Mouse (Mus musculus) spleen, adult 2 months (tissue): Measurements from ENCODE around the gene Sclt1. TPM values are rescaled to one million over a fixed set of nuclear protein-coding genes. Genes with fewer than 3 reads are reported as not detected.
"Not testable (repeated sequence)": the region's sequence is repeated elsewhere in the genome, so short reads cannot be mapped to it uniquely, and the experiment has no call there.

Source experiments
- DNase-seq, 2 experiments: peaks; one replicate each; pipeline versions ENCODE4 v3.0.0 to v3.0.0-alpha.2; 2012 to 2021; ENCODE audit warnings: low spot score in 2 of 2, low read depth in 1 of 2
- H3K27ac ChIP-seq: fragments of 200-500 bp; 2 replicates; pipeline ENCODE4 v1.5.1; 2012; ENCODE audit warnings: low read length, inconsistent platforms; ENCODE audit not compliant: insufficient read depth
- H3K27me3 ChIP-seq: fragments of 200-500 bp; 2 replicates; pipeline ENCODE4 v1.6.1; 2012; ENCODE audit warnings: mild to moderate bottlenecking, moderate library complexity, low read length, inconsistent platforms; ENCODE audit not compliant: control insufficient read depth, insufficient read depth
- H3K36me3 ChIP-seq: fragments of 200-500 bp; 2 replicates; pipeline ENCODE4 v1.6.1; 2012; ENCODE audit warnings: mild to moderate bottlenecking, low read length, inconsistent platforms; ENCODE audit not compliant: control insufficient read depth, insufficient read depth
- H3K4me1 ChIP-seq: fragments of 200-500 bp; 2 replicates; pipeline ENCODE4 v1.6.1; 2011; ENCODE audit warnings: inconsistent platforms; ENCODE audit not compliant: control insufficient read depth, insufficient read depth, insufficient read length
- H3K4me3 ChIP-seq: fragments of 200-500 bp; 2 replicates; pipeline ENCODE4 v1.5.1; 2011; ENCODE audit warnings: mild to moderate bottlenecking, inconsistent platforms; ENCODE audit not compliant: insufficient read depth, insufficient read length; ENCODE audit errors: extremely low read depth
- CTCF ChIP-seq: fragments of 200-500 bp; IDR thresholded peaks from 2 replicates; pipeline ENCODE4 v1.5.1; 2011; ENCODE audit warnings: mild to moderate bottlenecking, inconsistent platforms; ENCODE audit not compliant: insufficient read depth, insufficient read length, insufficient replicate concordance; ENCODE audit errors: extremely low read depth
- POLR2A ChIP-seq: fragments of 200-500 bp; IDR thresholded peaks from 2 replicates; pipeline ENCODE4 v1.6.1; 2011; ENCODE audit warnings: low read depth, low read length, inconsistent platforms
- WGBS: fragments of 180-500 bp; shearing (Covaris S2); methylation state at CpG from one replicate; pipeline ENCODE4 v1.1.7; 2018; 5-methylcytosine and 5-hydroxymethylcytosine counted together
- polyA plus RNA-seq: library from polyadenylated mRNA; depleted of rRNA; stranded (reverse); fragments of >200 nt; gene quantifications from 2 replicates; pipeline ENCODE4 v1.2.3, GENCODE M21; 2012

Sclt1 gene
- polyA plus RNA-seq, 1 experiment = 4.0 TPM

- no peak for DNase-seq
- Histone ChIP-seq H3K4me3 (no peak overlapping the region), H3K4me1 (no peaks in the 10 kb centered on the region), H3K36me3 (no peaks in the 10 kb centered on the region), H3K27me3 (no peaks in the 10 kb centered on the region), H3K27ac (no peak overlapping the region)
- TF ChIP-seq POLR2A = no peak
- no peak for TF ChIP-seq CTCF
- 95% methylated on average over 4 of the region's 4 CpGs for WGBS
These were observed 49.7 kb downstream of the Sclt1 start for GRCm38 (mm10) chr3:41692440-41693142.

DNA sequence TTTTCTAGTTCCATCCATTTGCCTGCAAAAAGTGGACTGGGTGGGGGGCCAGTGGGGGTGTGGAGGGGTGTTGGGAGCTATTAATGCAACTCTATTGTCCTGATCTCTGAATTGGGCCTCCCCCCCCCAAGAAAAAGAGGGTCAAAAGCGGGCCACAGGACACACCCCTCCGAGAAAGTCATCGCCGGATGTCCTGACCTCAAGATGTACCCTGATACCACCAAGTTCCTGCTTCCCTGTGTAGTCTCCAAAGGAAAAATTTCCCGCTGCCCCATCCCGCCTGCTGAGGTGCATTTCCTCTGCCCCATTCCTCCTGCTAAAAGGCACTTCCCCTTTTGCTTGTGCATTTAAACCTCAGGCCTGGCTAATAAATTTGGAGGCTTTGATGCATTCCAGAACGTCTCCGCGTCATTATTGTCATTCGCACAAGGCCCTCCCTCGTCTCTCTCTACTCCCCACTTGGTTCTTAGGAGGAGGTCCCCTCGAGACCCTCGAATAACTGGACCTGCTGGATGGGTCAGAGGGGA, 52.1 kb downstream of the Sclt1 start:
- H3K36me3 ChIP-seq, H3K27me3 ChIP-seq, H3K4me1 ChIP-seq, H3K27ac ChIP-seq, H3K4me3 ChIP-seq, DNase-seq: not testable (repeated sequence)
- 91% methylated on average over 13 of the region's 13 CpGs for WGBS

DNA sequence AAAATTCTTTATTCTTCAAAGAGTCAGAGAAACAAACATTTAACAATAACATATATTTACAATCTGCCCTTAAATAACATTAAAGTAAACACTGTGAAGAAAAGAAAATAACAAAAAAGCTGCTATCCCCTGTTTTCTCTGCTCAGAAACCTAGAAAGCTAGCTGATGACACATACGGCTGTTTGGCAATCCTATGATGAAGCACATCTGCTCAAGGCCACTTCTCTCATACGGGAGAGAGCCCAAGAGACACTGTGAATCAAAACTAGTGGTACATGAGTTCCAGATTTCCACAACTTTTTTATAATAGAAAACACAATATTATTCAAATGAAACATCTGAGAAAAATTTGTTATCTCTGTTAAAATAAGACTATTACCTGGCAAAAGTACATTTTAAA, 55.9 kb downstream of the Sclt1 start:
- DNase-seq = no peak
- no peaks in the 10 kb centered on the region for H3K36me3 ChIP-seq
- TF ChIP-seq CTCF (no peak), POLR2A (no peak)
- no peaks in the 10 kb centered on the region for H3K27me3 ChIP-seq
- no peaks in the 10 kb centered on the region for H3K4me1 ChIP-seq
- WGBS = 90% methylated on average over 2 of the region's 2 CpGs
- H3K4me3 ChIP-seq = no peak overlapping the region
- H3K27ac ChIP-seq = no peak overlapping the region

GRCm38 (mm10) chr3:41682084-41682483, 60.2 kb downstream of the Sclt1 start:
- H3K27ac ChIP-seq = no peak overlapping the region
- H3K27me3 ChIP-seq = no peaks in the 10 kb centered on the region
- H3K4me3 ChIP-seq = no peak overlapping the region
- no peaks in the 10 kb centered on the region for H3K36me3 ChIP-seq
- WGBS = 90% methylated on average over 4 of the region's 4 CpGs
- no peak for TF ChIP-seq POLR2A
- TF ChIP-seq CTCF = no peak
- no peaks in the 10 kb centered on the region for H3K4me1 ChIP-seq
- DNase-seq = no peak

GRCm38 (mm10) chr3:41676648-41677047, 65.7 kb downstream of the Sclt1 start:
- H3K4me3 ChIP-seq = no peak overlapping the region
- no peaks in the 10 kb centered on the region for H3K27me3 ChIP-seq
- no peaks in the 10 kb centered on the region for H3K36me3 ChIP-seq
- H3K4me1 ChIP-seq = no peaks in the 10 kb centered on the region
- WGBS = 90% methylated on average over 2 of the region's 2 CpGs
- TF ChIP-seq CTCF (no peak), POLR2A (no peak)
- no peak for DNase-seq
- no peak overlapping the region for H3K27ac ChIP-seq

- DNase-seq = no peak
- no peak for TF ChIP-seq CTCF
- TF ChIP-seq POLR2A = no peak
- Histone ChIP-seq H3K27ac (no peak overlapping the region), H3K36me3 (no peaks in the 10 kb centered on the region), H3K27me3 (no peaks in the 10 kb centered on the region), H3K4me3 (no peak overlapping the region), H3K4me1 (no peaks in the 10 kb centered on the region)
These were observed 67.5 kb downstream of the Sclt1 start for GRCm38 (mm10) chr3:41674778-41675177.

GRCm38 (mm10) chr3:41655642-41656041, 86.7 kb downstream of the Sclt1 start:
- no peaks in the 10 kb centered on the region for H3K4me1 ChIP-seq
- 91% methylated on average over 1 of the region's 1 CpGs for WGBS
- no peak overlapping the region for H3K4me3 ChIP-seq
- no peaks in the 10 kb centered on the region for H3K27me3 ChIP-seq
- H3K27ac ChIP-seq = no peak overlapping the region
- TF ChIP-seq CTCF = no peak
- no peak for DNase-seq
- H3K36me3 ChIP-seq = no peaks in the 10 kb centered on the region
